Mouse (Mus musculus) thymus, adult 2 months (tissue): Measurements from ENCODE around the gene Klre1. TPM values are rescaled to one million over a fixed set of nuclear protein-coding genes. Genes with fewer than 3 reads are reported as not detected.
A peak's percentile ranks its signal among the peaks of the same experiment; 100 is the strongest.
"Not testable (repeated sequence)": the region's sequence is repeated elsewhere in the genome, so short reads cannot be mapped to it uniquely, and the experiment has no call there.

Experiments
- DNase-seq: peaks from one replicate; pipeline ENCODE4 v3.0.0; 2021
- H3K27ac ChIP-seq: fragments of 200-500 bp; 2 replicates; pipeline ENCODE4 v1.5.1; 2012; ENCODE audit warnings: low read length, control low read depth; ENCODE audit not compliant: control insufficient read depth, insufficient read depth
- H3K27me3 ChIP-seq: fragments of 200-500 bp; 2 replicates; pipeline ENCODE4 v1.6.1; 2012; ENCODE audit warnings: mild to moderate bottlenecking, low read length, moderate library complexity, mixed read lengths; ENCODE audit not compliant: control insufficient read depth, insufficient read depth
- H3K36me3 ChIP-seq: fragments of 200-500 bp; 2 replicates; pipeline ENCODE4 v1.6.1; 2012; ENCODE audit warnings: mild to moderate bottlenecking, low read length, moderate library complexity; ENCODE audit not compliant: control insufficient read depth, insufficient read depth
- H3K4me1 ChIP-seq: fragments of 200-500 bp; replicated peaks from 2 replicates; pipeline ENCODE4 v1.6.1; 2012; ENCODE audit warnings: low read length; ENCODE audit not compliant: control insufficient read depth, insufficient read depth
- H3K4me3 ChIP-seq: fragments of 200-500 bp; 2 replicates; pipeline ENCODE4 v1.5.1; 2012; ENCODE audit warnings: mild to moderate bottlenecking, low read length, control low read depth, moderate library complexity; ENCODE audit not compliant: control insufficient read depth, insufficient read depth
- CTCF ChIP-seq: fragments of 200-500 bp; IDR thresholded peaks from 2 replicates; pipeline ENCODE4 v1.5.1; 2012; ENCODE audit warnings: mild to moderate bottlenecking, control low read depth, low read length, moderate library complexity, borderline replicate concordance; ENCODE audit not compliant: control insufficient read depth, poor library complexity, insufficient read depth; ENCODE audit errors: extremely low read depth
- POLR2A ChIP-seq: fragments of 200-500 bp; IDR thresholded peaks from 2 replicates; pipeline ENCODE4 v1.6.1; 2012; ENCODE audit warnings: mild to moderate bottlenecking, low read length, control low read depth, moderate library complexity; ENCODE audit not compliant: control insufficient read depth, poor library complexity, insufficient read depth; ENCODE audit errors: extremely low read depth
- WGBS: fragments of 180-500 bp; shearing (Covaris S2); methylation state at CpG from one replicate; pipeline ENCODE4 v1.1.7; 2018; 5-methylcytosine and 5-hydroxymethylcytosine counted together
- polyA plus RNA-seq: library from polyadenylated mRNA; depleted of rRNA; stranded (reverse); fragments of >200 nt; gene quantifications from 2 replicates; pipeline ENCODE4 v1.2.3, GENCODE M21; 2012; rRNA removed

Gene Klre1
- polyA plus RNA-seq, 1 experiment = 0.44 TPM

GRCm38 (mm10) chr6:129581896-129582295 lies 4.2 kb downstream of the Klre1 start:
- Histone ChIP-seq H3K4me1 (no peaks in the 10 kb centered on the region), H3K27me3 (no peaks in the 10 kb centered on the region), H3K4me3 (no peak overlapping the region), H3K27ac (no peak overlapping the region), H3K36me3 (no peaks in the 10 kb centered on the region)
- DNase-seq = no peak
- TF ChIP-seq CTCF (no peak), POLR2A (no peak)
- WGBS = 43% methylated on average over 4 of the region's 4 CpGs

DNA sequence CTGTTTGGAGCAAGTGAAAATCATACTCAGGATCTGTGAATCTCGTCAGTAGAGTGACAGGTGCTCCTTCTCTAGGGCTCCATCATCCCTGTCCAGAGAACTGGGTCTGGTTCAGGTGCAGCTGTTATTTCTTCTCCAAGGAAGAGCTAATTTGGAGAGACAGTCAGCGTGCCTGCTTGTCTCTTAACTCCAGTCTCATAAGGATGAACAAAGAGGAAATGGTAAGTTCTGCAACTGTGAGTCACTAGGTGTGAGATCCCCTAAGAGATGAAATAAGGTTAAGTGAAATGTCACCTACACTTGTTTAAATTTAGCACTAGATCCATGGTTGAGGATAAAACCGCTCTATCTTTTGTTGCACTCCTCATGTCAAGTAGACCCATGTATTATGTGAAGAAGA lies 5.3 kb downstream of the Klre1 start:
- H3K4me1 ChIP-seq = no peaks in the 10 kb centered on the region
- no peak for TF ChIP-seq CTCF
- TF ChIP-seq POLR2A = no peak
- WGBS = 80% methylated on average over 3 of the region's 3 CpGs
- no peak overlapping the region for H3K27ac ChIP-seq
- DNase-seq = no peak
- no peaks in the 10 kb centered on the region for H3K27me3 ChIP-seq
- H3K4me3 ChIP-seq = no peak overlapping the region
- no peaks in the 10 kb centered on the region for H3K36me3 ChIP-seq

GRCm38 (mm10) chr6:129591508-129591907 lies 13.8 kb downstream of the Klre1 start, which contains the start of gene Klrd1:
Gene Klrd1 (plus strand): TSS chr6:129591782.
- H3K4me3 ChIP-seq = no peak within 1 kb of the TSS

DNA sequence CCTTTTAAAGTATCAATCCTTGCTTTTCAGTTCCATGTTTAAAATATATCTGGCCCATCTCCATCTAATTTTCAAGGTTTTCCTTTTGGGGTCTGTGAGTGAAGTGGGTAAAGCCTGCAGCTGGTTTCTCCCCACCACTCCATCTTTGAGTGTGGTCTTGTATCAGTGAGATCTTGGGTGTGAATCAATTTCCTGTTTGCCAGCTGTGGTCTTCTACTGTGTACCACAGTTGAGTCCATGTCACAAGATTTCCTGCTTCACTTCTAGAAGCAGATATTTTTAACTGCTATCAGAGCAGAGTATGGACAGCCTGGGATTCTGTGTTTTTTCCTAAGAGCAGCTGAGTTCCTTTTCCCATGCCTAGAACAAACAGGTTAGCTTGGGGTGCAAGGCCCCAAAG lies 30.7 kb downstream of the Klre1 start:
- DNase-seq = peak; percentile 14
- no peak overlapping the region for H3K4me3 ChIP-seq
- TF ChIP-seq POLR2A (no peak), CTCF (no peak)
- H3K4me1 ChIP-seq = no peaks in the 10 kb centered on the region
- H3K27me3 ChIP-seq = no peaks in the 10 kb centered on the region
- H3K36me3 ChIP-seq = no peaks in the 10 kb centered on the region
- no peak overlapping the region for H3K27ac ChIP-seq

More at GRCm38 (mm10) chr6:129591508-129591907, 13.8 kb downstream of the Klre1 start, which contains the start of gene Klrd1:
- WGBS = 6% methylated on average over 3 of the region's 3 CpGs
- Histone ChIP-seq H3K36me3 (no peaks in the 10 kb centered on the region), H3K27me3 (no peaks in the 10 kb centered on the region), H3K4me1 (no peaks in the 10 kb centered on the region), H3K27ac (no peak within 1 kb of the TSS)
- peak; percentile 6 for DNase-seq
- TF ChIP-seq CTCF = no peak
- TF ChIP-seq POLR2A = no peak

DNA sequence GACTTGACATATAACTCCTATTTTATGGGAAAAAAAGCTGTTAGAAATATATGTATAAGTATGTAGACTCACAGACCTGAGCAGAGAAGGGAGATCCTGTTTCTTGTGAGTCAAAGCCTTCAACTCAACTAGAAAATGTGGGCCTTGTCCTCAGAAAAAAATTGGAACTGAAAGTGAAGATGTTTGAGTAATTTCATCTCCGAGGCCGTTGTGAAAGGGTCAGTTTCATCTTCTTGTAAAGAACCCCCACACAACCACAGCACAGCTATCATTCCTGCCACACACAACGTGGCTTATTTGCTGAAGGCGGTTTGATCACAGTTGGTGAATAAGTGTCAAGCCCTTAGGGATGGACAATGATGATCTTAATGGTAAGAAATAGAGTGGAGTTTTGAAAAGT lies 46.0 kb downstream of the Klre1 start, which contains the start of gene Klrk1:
TSS of gene Klrk1 (minus strand) at position 130 of the 400 bp plus-strand sequence.
- H3K4me1 ChIP-seq = no peaks in the 10 kb centered on the region
- H3K27me3 ChIP-seq = no peaks in the 10 kb centered on the region
- H3K36me3 ChIP-seq = no peaks in the 10 kb centered on the region
- WGBS = 78% methylated on average over 4 of the region's 4 CpGs
- H3K27ac ChIP-seq = no peak within 1 kb of the TSS
- TF ChIP-seq CTCF = no peak
- no peak for TF ChIP-seq POLR2A
- DNase-seq = no peak
- H3K4me3 ChIP-seq = no peak within 1 kb of the TSS

GRCm38 (mm10) chr6:129631046-129631445 lies 53.3 kb downstream of the Klre1 start:
- not testable (repeated sequence) for DNase-seq, H3K4me3 ChIP-seq, H3K27me3 ChIP-seq, H3K36me3 ChIP-seq, H3K27ac ChIP-seq, H3K4me1 ChIP-seq
- 49% methylated on average over 2 of the region's 2 CpGs for WGBS

Other genes starting within 250 kb of the Klre1 start
- 0.10 and 0.15 TPM in 2 replicates for gene 4922502D21Rik, start 246.1 kb upstream of the Klre1 start, polyA plus RNA-seq
- 2.8 and 3.6 TPM in 2 replicates for gene Clec12a, start 235.2 kb upstream of the Klre1 start, polyA plus RNA-seq
- not detected in 2 replicates for gene Clec12b, start 192.0 kb upstream of the Klre1 start, polyA plus RNA-seq
- 1.3 and 1.4 TPM in 2 replicates for gene Clec1b, start 180.6 kb upstream of the Klre1 start, polyA plus RNA-seq
- gene Clec9a, start 169.0 kb upstream of the Klre1 start, polyA plus RNA-seq = 2.3 and 4.6 TPM in 2 replicates
- gene Clec1a, start 125.9 kb upstream of the Klre1 start, polyA plus RNA-seq = 0.33 and 0.65 TPM in 2 replicates
- gene Olr1, start 70.7 kb upstream of the Klre1 start, polyA plus RNA-seq = 0.13 and 0.19 TPM in 2 replicates
- 0.18 TPM in 1 of 2 replicates, not detected in the other for gene Tmem52b, start 65.3 kb upstream of the Klre1 start, polyA plus RNA-seq
- 24.6 and 29.8 TPM in 2 replicates for gene Gabarapl1, start 44.7 kb upstream of the Klre1 start, polyA plus RNA-seq
- 0.60 and 1.1 TPM in 2 replicates for gene Klrd1, start 13.9 kb downstream of the Klre1 start, polyA plus RNA-seq
- gene Klrk1, start 46.0 kb downstream of the Klre1 start, polyA plus RNA-seq = 0.55 and 1.1 TPM in 2 replicates
- gene Klrc3, start 65.4 kb downstream of the Klre1 start, polyA plus RNA-seq = 0.40 TPM in 1 of 2 replicates, not detected in the other
- gene Klrc2, start 82.8 kb downstream of the Klre1 start, polyA plus RNA-seq = 0.42 and 0.65 TPM in 2 replicates
- 0.17 and 0.57 TPM in 2 replicates for gene Klrc1, start 101.1 kb downstream of the Klre1 start, polyA plus RNA-seq
- gene Klri1, start 139.2 kb downstream of the Klre1 start, polyA plus RNA-seq = not detected in 2 replicates
- gene Klri2, start 162.6 kb downstream of the Klre1 start, polyA plus RNA-seq = 0.03 and 0.05 TPM in 2 replicates
- gene Gm156, start 206.4 kb downstream of the Klre1 start, polyA plus RNA-seq = not detected in 2 replicates